Mouse (Mus musculus) embryonic facial prominence, embryonic 12.5 days (tissue): Measurements from ENCODE around the gene Ggta1. TPM values are rescaled to one million over a fixed set of nuclear protein-coding genes. Genes with fewer than 3 reads are reported as not detected.

Experiments
- ATAC-seq: fragments of 200-750 bp; cut with Nextera tagmentation; 2 replicates; pipeline ENCODE4 v1.8.0; 2017; ENCODE audit not compliant: insufficient number of reproducible peaks, insufficient read depth, low FRiP score, low TSS enrichment
- H3K27ac ChIP-seq: fragments of 300-500 bp; sonication (generic); 2 replicates; pipeline ENCODE4 v1.5.1; 2016; ENCODE audit warnings: mild to moderate bottlenecking
- H3K27me3 ChIP-seq: fragments of 300-500 bp; sonication (generic); 2 replicates; pipeline ENCODE4 v1.6.1; 2016; ENCODE audit warnings: mild to moderate bottlenecking, moderate library complexity
- H3K36me3 ChIP-seq: fragments of 300-500 bp; sonication (generic); 2 replicates; pipeline ENCODE4 v1.6.1; 2016; ENCODE audit warnings: mild to moderate bottlenecking
- H3K4me1 ChIP-seq: fragments of 300-500 bp; sonication (generic); 2 replicates; pipeline ENCODE4 v1.6.1; 2016
- H3K4me2 ChIP-seq: fragments of 300-500 bp; sonication (generic); replicated peaks from 2 replicates; pipeline ENCODE4 v1.6.1; 2016; ENCODE audit warnings: mild to moderate bottlenecking, moderate library complexity
- H3K4me3 ChIP-seq: fragments of 300-500 bp; sonication (generic); 2 replicates; pipeline ENCODE4 v1.5.1; 2016; ENCODE audit warnings: mild to moderate bottlenecking
- H3K9ac ChIP-seq: fragments of 300-500 bp; sonication (generic); 2 replicates; pipeline ENCODE4 v1.6.1; 2016; ENCODE audit warnings: mild to moderate bottlenecking, moderate library complexity
- H3K9me3 ChIP-seq: fragments of 300-500 bp; sonication (generic); 2 replicates; pipeline ENCODE4 v1.6.1; 2016; ENCODE audit warnings: mild to moderate bottlenecking, moderate library complexity
- WGBS: fragments of 180-500 bp; shearing (Covaris S2); methylation state at CpG from one replicate; pipeline ENCODE4 v1.1.7; 2016; 5-methylcytosine and 5-hydroxymethylcytosine counted together
- polyA plus RNA-seq: library from polyadenylated mRNA; unstranded; fragments of >200 nt; fragmentation: Nextera tagmentation; extraction: Ambion mirVana; gene quantifications from 2 replicates; pipeline ENCODE4 v1.2.1, GENCODE M21; 2016

The Ggta1 gene
- polyA plus RNA-seq, 1 experiment from 2014 or later: 10.8 TPM

- H3K9ac ChIP-seq: no peak overlapping the region
- no peaks in the 10 kb centered on the region for H3K27me3 ChIP-seq
- no peak overlapping the region for H3K27ac ChIP-seq
- 23% methylated on average over 5 of the region's 5 CpGs for WGBS
- 0 out of 2 replicates have a peak, but pooled peaks cover 3% of the 10 kb centered on the region for H3K4me1 ChIP-seq
- H3K9me3 ChIP-seq: no peaks in the 10 kb centered on the region
- no peak overlapping the region for H3K4me3 ChIP-seq
- no peak overlapping the region for H3K4me2 ChIP-seq
- H3K36me3 ChIP-seq: no peaks in the 10 kb centered on the region
- no peak for ATAC-seq
These were observed 24.1 kb upstream of the Ggta1 start for GRCm38 (mm10) chr2:35486981-35487655.

- no peak for ATAC-seq
These were observed 21.1 kb upstream of the Ggta1 start for GRCm38 (mm10) chr2:35484102-35484501.

GRCm38 (mm10) chr2:35483402-35483801 lies 20.4 kb upstream of the Ggta1 start:
- no peak overlapping the region for H3K4me3 ChIP-seq
- H3K4me1 ChIP-seq: 0 out of 2 replicates have a peak, but pooled peaks cover 2% of the 10 kb centered on the region
- H3K27me3 ChIP-seq: no peaks in the 10 kb centered on the region
- no peak overlapping the region for H3K9ac ChIP-seq
- no peaks in the 10 kb centered on the region for H3K36me3 ChIP-seq
- H3K4me2 ChIP-seq: no peak overlapping the region
- no peaks in the 10 kb centered on the region for H3K9me3 ChIP-seq
- 87% methylated on average over 9 of the region's 9 CpGs for WGBS
- ATAC-seq: no peak
- H3K27ac ChIP-seq: no peak overlapping the region

More at GRCm38 (mm10) chr2:35484102-35484501, 21.1 kb upstream of the Ggta1 start:
- Histone ChIP-seq H3K9me3 (no peaks in the 10 kb centered on the region), H3K36me3 (no peaks in the 10 kb centered on the region), H3K9ac (no peak overlapping the region), H3K4me3 (no peak overlapping the region), H3K4me1 (no peaks in the 10 kb centered on the region), H3K27ac (no peak overlapping the region), H3K27me3 (no peaks in the 10 kb centered on the region), H3K4me2 (no peak overlapping the region)
- 83% methylated on average over 3 of the region's 3 CpGs for WGBS

- Histone ChIP-seq H3K4me3 (no peak overlapping the region), H3K4me1 (0 out of 2 replicates have a peak, but pooled peaks cover 2% of the 10 kb centered on the region), H3K4me2 (no peak overlapping the region), H3K36me3 (no peaks in the 10 kb centered on the region), H3K27me3 (no peaks in the 10 kb centered on the region), H3K9ac (no peak overlapping the region), H3K27ac (no peak overlapping the region), H3K9me3 (no peaks in the 10 kb centered on the region)
- 70% methylated on average over 7 of the region's 7 CpGs for WGBS
- no peak for ATAC-seq
These were observed 18.4 kb upstream of the Ggta1 start for GRCm38 (mm10) chr2:35481322-35481990.

- 47% methylated on average over 3 of the region's 3 CpGs for WGBS
- Histone ChIP-seq H3K4me2 (no peak overlapping the region), H3K27ac (no peak overlapping the region), H3K4me3 (no peak overlapping the region), H3K9me3 (no peaks in the 10 kb centered on the region), H3K27me3 (no peaks in the 10 kb centered on the region), H3K4me1 (0 out of 2 replicates have a peak, but pooled peaks cover 2% of the 10 kb centered on the region), H3K9ac (no peak overlapping the region), H3K36me3 (no peaks in the 10 kb centered on the region)
- no peak for ATAC-seq
These were observed 17.0 kb upstream of the Ggta1 start for GRCm38 (mm10) chr2:35480073-35480472.

- H3K27ac ChIP-seq: no peak overlapping the region
- H3K4me1 ChIP-seq: 0 out of 2 replicates have a peak, but pooled peaks cover 2% of the 10 kb centered on the region
- H3K36me3 ChIP-seq: no peaks in the 10 kb centered on the region
- no peak for ATAC-seq
- H3K9me3 ChIP-seq: no peaks in the 10 kb centered on the region
- 32% methylated on average over 3 of the region's 3 CpGs for WGBS
- H3K9ac ChIP-seq: no peak overlapping the region
- no peaks in the 10 kb centered on the region for H3K27me3 ChIP-seq
- no peak overlapping the region for H3K4me2 ChIP-seq
- no peak overlapping the region for H3K4me3 ChIP-seq
These were observed 15.7 kb upstream of the Ggta1 start for GRCm38 (mm10) chr2:35478812-35479122.

GRCm38 (mm10) chr2:35477999-35478811 lies 15.2 kb upstream of the Ggta1 start:
- WGBS: 71% methylated on average over 10 of the region's 10 CpGs
- Histone ChIP-seq H3K9ac (no peak overlapping the region), H3K4me1 (0 out of 2 replicates have a peak, but pooled peaks cover 2% of the 10 kb centered on the region), H3K36me3 (no peaks in the 10 kb centered on the region), H3K4me2 (no peak overlapping the region), H3K27me3 (no peaks in the 10 kb centered on the region), H3K4me3 (no peak overlapping the region), H3K9me3 (no peaks in the 10 kb centered on the region), H3K27ac (no peak overlapping the region)
- ATAC-seq: no peak

GRCm38 (mm10) chr2:35477321-35477720 lies 14.3 kb upstream of the Ggta1 start:
- Histone ChIP-seq H3K9me3 (no peaks in the 10 kb centered on the region), H3K4me1 (0 out of 2 replicates have a peak, but pooled peaks cover 2% of the 10 kb centered on the region), H3K36me3 (no peaks in the 10 kb centered on the region), H3K27me3 (no peaks in the 10 kb centered on the region), H3K9ac (no peak overlapping the region), H3K4me3 (no peak overlapping the region), H3K4me2 (no peak overlapping the region), H3K27ac (no peak overlapping the region)
- no peak for ATAC-seq
- WGBS: 83% methylated on average over 6 of the region's 6 CpGs

- 0 out of 2 replicates have a peak, but pooled peaks cover 2% of the 10 kb centered on the region for H3K4me1 ChIP-seq
- no peak overlapping the region for H3K27ac ChIP-seq
- 88% methylated on average over 1 of the region's 1 CpGs for WGBS
- no peaks in the 10 kb centered on the region for H3K9me3 ChIP-seq
- H3K4me2 ChIP-seq: no peak overlapping the region
- no peaks in the 10 kb centered on the region for H3K36me3 ChIP-seq
- no peak for ATAC-seq
- H3K4me3 ChIP-seq: no peak overlapping the region
- no peak overlapping the region for H3K9ac ChIP-seq
- no peaks in the 10 kb centered on the region for H3K27me3 ChIP-seq
These were observed 11.9 kb upstream of the Ggta1 start for GRCm38 (mm10) chr2:35474916-35475315.

- no peak overlapping the region for H3K4me3 ChIP-seq
- H3K9ac ChIP-seq: no peak overlapping the region
- H3K36me3 ChIP-seq: no peaks in the 10 kb centered on the region
- ATAC-seq: no peak
- H3K27me3 ChIP-seq: no peaks in the 10 kb centered on the region
- H3K4me1 ChIP-seq: peaks cover 1% of the 10 kb centered on the region; the same call in 1 of the 2 replicates
- no peak overlapping the region for H3K4me2 ChIP-seq
- H3K9me3 ChIP-seq: no peaks in the 10 kb centered on the region
- 76% methylated on average over 3 of the region's 3 CpGs for WGBS
- no peak overlapping the region for H3K27ac ChIP-seq
These were observed 6.2 kb upstream of the Ggta1 start for GRCm38 (mm10) chr2:35469266-35469665.

GRCm38 (mm10) chr2:35468276-35468675 lies 5.2 kb upstream of the Ggta1 start:
- 80% methylated on average over 2 of the region's 2 CpGs for WGBS
- no peak for ATAC-seq

More at GRCm38 (mm10) chr2:35468276-35468675, 5.2 kb upstream of the Ggta1 start:
- Histone ChIP-seq H3K27ac (no peak overlapping the region), H3K9ac (no peak overlapping the region), H3K4me2 (no peak overlapping the region), H3K4me1 (peaks cover 11% of the 10 kb centered on the region), H3K9me3 (no peaks in the 10 kb centered on the region), H3K27me3 (no peaks in the 10 kb centered on the region), H3K4me3 (no peak overlapping the region), H3K36me3 (no peaks in the 10 kb centered on the region)
